Mouse (Mus musculus) heart, postnatal 36 days (tissue): ENCODE results near the gene Kncn. TPM values are rescaled to one million over a fixed set of nuclear protein-coding genes. Genes with fewer than 3 reads are reported as not detected.

Experiments used
- DNase-seq, 2 experiments: peaks; one replicate each; pipeline ENCODE4 v3.0.0; 2021 to 2022
- intact Hi-C: fragments of 180-260 bp; cut with DNase I; formaldehyde crosslinking; loops from one replicate; pipeline ENCODE4 v1.15.1; 2025
- total RNA-seq, 2 experiments: library from RNA; stranded (reverse); gene quantifications; 2 replicates each; pipeline ENCODE4 v1.2.3; 2021

The Kncn gene
- total RNA-seq, 2 experiments from 2014 or later: not detected

DNA sequence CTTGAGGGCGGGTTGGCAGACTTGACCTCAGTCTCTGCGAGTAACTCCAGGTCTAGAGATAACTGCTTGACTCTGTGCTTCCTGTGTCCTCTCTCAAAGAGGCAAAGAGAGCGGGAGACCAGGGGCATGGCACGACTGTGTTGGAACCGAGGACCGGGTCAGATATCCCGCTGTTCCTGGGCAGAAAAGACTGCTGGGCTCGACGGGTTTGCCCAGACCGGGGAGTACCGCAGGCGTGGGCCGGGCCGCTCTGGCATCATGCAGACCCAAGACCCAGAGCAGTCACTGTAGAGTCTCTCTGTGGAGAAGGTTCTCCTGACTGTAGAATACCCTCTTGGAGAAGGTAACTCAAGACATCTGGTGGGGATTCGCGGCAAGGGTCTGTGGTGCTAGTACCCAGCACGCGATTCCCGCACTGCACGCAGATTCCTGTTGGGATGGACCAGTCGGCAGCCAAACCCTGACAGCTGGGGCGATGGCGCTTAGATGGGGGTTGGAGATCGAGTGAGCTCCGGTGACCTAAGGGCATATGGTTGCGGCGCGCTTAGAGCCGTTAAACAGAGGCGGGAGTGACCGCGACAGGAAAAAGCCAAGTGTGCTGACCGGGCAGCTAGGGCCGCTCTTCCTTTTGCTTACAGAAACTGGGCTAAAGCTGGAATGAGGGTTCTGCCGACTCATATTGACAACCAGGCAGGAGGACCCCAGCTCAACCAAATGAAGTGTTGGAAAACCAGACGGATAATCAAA lies 51.8 kb downstream of the Kncn start:
- intact Hi-C loops: no loop called here
- DNase-seq: peak in 1 of 2 experiments; percentile 5

- DNase-seq: no peak
- intact Hi-C loops: no loop called here
Measured at GRCm38 (mm10) chr4:115936646-115937045, 52.4 kb downstream of the Kncn start.

- intact Hi-C loops: no loop called here
- DNase-seq: no peak
Measured at GRCm38 (mm10) chr4:115937061-115937976, 53.1 kb downstream of the Kncn start.

DNA sequence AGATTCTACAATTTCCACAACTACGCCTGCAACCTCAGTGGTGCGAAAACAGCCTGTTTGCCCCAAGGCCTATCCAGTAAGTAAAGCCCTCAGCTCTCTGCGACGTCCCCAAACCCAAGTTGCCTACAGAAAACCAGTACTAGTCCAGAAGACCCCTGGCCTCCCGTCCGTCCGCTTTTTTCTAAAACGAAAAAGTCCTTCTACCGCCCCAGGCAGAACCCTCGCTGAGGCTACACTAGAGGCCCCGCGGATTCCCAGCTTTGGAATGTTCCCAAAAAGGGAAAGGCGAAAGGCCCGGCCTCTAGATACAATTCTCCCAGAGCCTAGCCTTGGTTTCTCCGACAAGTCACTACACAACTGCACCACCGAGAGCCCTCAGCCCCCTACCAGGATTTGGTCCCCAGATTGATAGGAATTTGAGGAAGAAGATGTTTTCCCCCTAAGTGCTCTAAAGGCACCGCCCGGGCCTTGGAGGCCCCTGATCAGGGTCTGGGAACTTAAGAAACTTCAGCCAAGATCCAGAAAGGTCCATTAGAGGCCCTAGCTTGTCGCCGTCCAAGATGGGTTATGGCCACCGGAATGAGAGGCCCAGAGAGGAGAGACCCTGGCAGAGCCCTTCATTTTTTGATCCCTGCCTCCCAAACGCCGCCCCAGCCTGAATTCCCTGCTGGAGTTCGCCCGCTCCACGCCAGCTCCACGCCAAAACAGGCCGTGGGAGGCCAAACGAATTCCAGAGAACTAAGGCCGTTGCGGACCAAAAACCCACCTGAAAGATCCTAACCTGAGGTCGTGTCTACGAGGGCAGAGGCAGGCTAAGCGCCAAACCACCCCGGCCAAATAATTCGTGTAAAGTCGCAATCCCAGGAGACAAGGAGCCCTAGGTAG lies 54.3 kb downstream of the Kncn start:
- DNase-seq: peak; percentile 15 to 51
- intact Hi-C loops: no loop called here

Other genes starting within 250 kb of the Kncn start
- gene Cyp4b1, start 236.7 kb upstream of the Kncn start, total RNA-seq: 10 to 100 TPM; 36.1 to 36.3 TPM
- 10 to 100 TPM; 38.1 to 40.8 TPM for gene Efcab14, start 146.7 kb upstream of the Kncn start, total RNA-seq
- under 1 TPM; 0.39 to 0.68 TPM for gene Tex38, start 103.4 kb upstream of the Kncn start, total RNA-seq
- gene Atpaf1, start 99.6 kb upstream of the Kncn start, total RNA-seq: 10 to 100 TPM; 82.3 to 95.1 TPM
- 1 to 10 TPM; 4.7 to 5.4 TPM for gene Mob3c, start 56.3 kb upstream of the Kncn start, total RNA-seq
- gene Mknk1, start 45.2 kb upstream of the Kncn start, total RNA-seq: 10 to 100 TPM; 22.8 to 23.8 TPM
- gene 6430628N08Rik, start 6.3 kb downstream of the Kncn start, total RNA-seq: not detected
- not detected for gene Dmbx1, start 55.5 kb downstream of the Kncn start, total RNA-seq
- under 1 TPM; 0.24 to 0.69 TPM for gene Faah, start 133.5 kb downstream of the Kncn start, total RNA-seq
- gene Nsun4, start 169.5 kb downstream of the Kncn start, total RNA-seq: 10 to 100 TPM; 26.9 to 30.8 TPM
- 1,000 to 10,000 TPM; 1,926 to 1,984 TPM for gene Uqcrh, start 190.7 kb downstream of the Kncn start, total RNA-seq
- 10 to 100 TPM; 24.0 to 26.3 TPM for gene Lrrc41, start 190.9 kb downstream of the Kncn start, total RNA-seq
- gene Rad54l, start 239.3 kb downstream of the Kncn start, total RNA-seq: under 1 TPM; 0.22 TPM
- 10 to 100 TPM; 63.5 to 66.3 TPM for gene Pomgnt1, start 239.4 kb downstream of the Kncn start, total RNA-seq